Mouse (Mus musculus) C2C12 (cell line): ENCODE results near the gene Robo3.

Experiments
- CEBPB ChIP-seq: IDR thresholded peaks from one replicate; pipeline ENCODE4 v1.6.1; 2011; ENCODE audit warnings: low read depth, mild to moderate bottlenecking, control low read depth, moderate library complexity
- CTCF ChIP-seq: IDR thresholded peaks from one replicate; pipeline ENCODE4 v1.5.1; 2011; ENCODE audit not compliant: control insufficient read depth, insufficient read depth, insufficient read length
- MAX ChIP-seq: IDR thresholded peaks from one replicate; pipeline ENCODE4 v1.6.1; 2011; ENCODE audit warnings: mild to moderate bottlenecking, control low read depth
- MYOD1 ChIP-seq: IDR thresholded peaks from one replicate; pipeline ENCODE4 v1.6.1; 2011; ENCODE audit warnings: low read depth; ENCODE audit not compliant: control insufficient read depth, insufficient read length
- MYOG ChIP-seq: IDR thresholded peaks from one replicate; pipeline ENCODE4 v1.6.1; 2011; ENCODE audit not compliant: control insufficient read depth, insufficient read length; ENCODE audit errors: extremely low read depth
- USF1 ChIP-seq: IDR thresholded peaks from one replicate; pipeline ENCODE4 v1.6.1; 2011; ENCODE audit warnings: low read depth, mild to moderate bottlenecking, control low read depth, moderate library complexity

DNA sequence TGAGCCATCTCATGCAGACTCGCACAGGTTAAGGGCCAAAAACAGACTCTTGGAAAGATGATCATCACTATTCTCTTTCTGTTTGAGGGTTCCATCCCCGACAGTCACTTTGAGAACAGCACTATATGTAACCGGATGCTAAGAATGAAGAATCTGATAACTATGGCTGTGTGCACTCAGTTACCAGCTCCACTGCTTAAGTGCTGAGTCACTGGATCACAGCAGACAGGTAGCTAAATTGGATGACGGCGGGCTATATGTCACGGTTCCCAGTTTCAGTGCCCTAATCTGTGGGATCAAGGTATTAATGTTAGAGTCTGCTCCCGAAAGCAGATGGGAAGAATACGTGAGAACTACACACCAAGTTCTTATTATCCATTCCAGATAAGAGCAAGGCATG lies 22.8 kb upstream of the Robo3 start:
- no peak for TF ChIP-seq MAX
- TF ChIP-seq CTCF: no peak
- TF ChIP-seq MYOD1: no peak
- TF ChIP-seq CEBPB: no peak
- TF ChIP-seq USF1: no peak
- no peak for TF ChIP-seq MYOG
